Mouse (Mus musculus): ENCODE results near the gene Gjb5. TPM values are rescaled to one million over a fixed set of nuclear protein-coding genes. Genes with fewer than 3 reads are reported as not detected.

Gjb5 gene
- polyA plus RNA-seq (2015; fragmentation: Nextera tagmentation; extraction: Ambion mirVana), result 0.06 and 0.19 TPM in 2 replicates

- Histone ChIP-seq H3K4me2 (no peak within 1 kb of the TSS), H3K36me3 (no peaks in the 10 kb centered on the region), H3K27me3 (no peaks in the 10 kb centered on the region), H3K27ac (no peak within 1 kb of the TSS), H3K4me3 (replicated peaks) (no peak within 1 kb of the TSS), H3K9ac (no peak within 1 kb of the TSS), H3K4me1 (replicated peaks) (no peaks in the 10 kb centered on the region), H3K9me3 (replicated peaks) (no peaks in the 10 kb centered on the region)
- no peak for ATAC-seq (ENCODE audit: low read depth)
- WGBS (ENCODE audit: insufficient replicate concordance), result 18% methylated on average over 5 of the region's 5 CpGs
- no peak for DNase-seq
Observed at GRCm38 (mm10) chr4:127358018-127358417, at the start of gene Gjb5. Gene Gjb5, minus strand, starts transcription at chr4:127358181.

- ATAC-seq (ENCODE audit: low read depth) (no peak), DNase-seq (no peak)
- H3K27ac ChIP-seq, result no peak overlapping the region
- H3K27me3 ChIP-seq, result no peaks in the 10 kb centered on the region
- no peak overlapping the region for H3K4me2 ChIP-seq
- no peak overlapping the region for H3K4me3 ChIP-seq (replicated peaks)
- H3K4me1 ChIP-seq (replicated peaks), result no peaks in the 10 kb centered on the region
- H3K9ac ChIP-seq, result no peak overlapping the region
- 0 out of 2 replicates have a peak, but pooled peaks cover 2% of the 10 kb centered on the region for H3K9me3 ChIP-seq (replicated peaks)
- WGBS (ENCODE audit: insufficient replicate concordance), result 56% methylated on average over 3 of the region's 3 CpGs
- no peaks in the 10 kb centered on the region for H3K36me3 ChIP-seq
Observed at GRCm38 (mm10) chr4:127402614-127403013, 44.6 kb upstream of the Gjb5 start.

- Histone ChIP-seq H3K4me3 (replicated peaks) (no peak overlapping the region), H3K36me3 (no peaks in the 10 kb centered on the region), H3K9me3 (replicated peaks) (0 out of 2 replicates have a peak, but pooled peaks cover 2% of the 10 kb centered on the region), H3K27ac (no peak overlapping the region), H3K9ac (no peak overlapping the region), H3K4me1 (replicated peaks) (no peaks in the 10 kb centered on the region), H3K27me3 (no peaks in the 10 kb centered on the region), H3K4me2 (no peak overlapping the region)
- no peak for DNase-seq
- 66% methylated on average over 4 of the region's 4 CpGs for WGBS (ENCODE audit: insufficient replicate concordance)
- no peak for ATAC-seq (ENCODE audit: low read depth)
Observed at GRCm38 (mm10) chr4:127402166-127402565, 44.2 kb upstream of the Gjb5 start.

GRCm38 (mm10) chr4:127400165-127401145, 42.5 kb upstream of the Gjb5 start:
- Histone ChIP-seq H3K4me2 (no peak overlapping the region), H3K9me3 (replicated peaks) (no peaks in the 10 kb centered on the region), H3K27ac (no peak overlapping the region), H3K4me3 (replicated peaks) (no peak overlapping the region), H3K36me3 (no peaks in the 10 kb centered on the region), H3K9ac (no peak overlapping the region), H3K27me3 (no peaks in the 10 kb centered on the region), H3K4me1 (replicated peaks) (no peaks in the 10 kb centered on the region)
- WGBS (ENCODE audit: insufficient replicate concordance), result 32% methylated on average over 11 of the region's 11 CpGs
- ATAC-seq (ENCODE audit: low read depth), result no peak
- DNase-seq, result no peak

GRCm38 (mm10) chr4:127395591-127395990, 37.6 kb upstream of the Gjb5 start:
- DNase-seq (no peak), ATAC-seq (ENCODE audit: low read depth) (no peak)
- WGBS (ENCODE audit: insufficient replicate concordance), result 20% methylated on average over 4 of the region's 4 CpGs
- 0 out of 2 replicates have a peak, but pooled peaks cover 3% of the 10 kb centered on the region for H3K9me3 ChIP-seq (replicated peaks)
- no peak overlapping the region for H3K27ac ChIP-seq
- no peaks in the 10 kb centered on the region for H3K4me1 ChIP-seq (replicated peaks)
- no peak overlapping the region for H3K4me2 ChIP-seq
- no peaks in the 10 kb centered on the region for H3K27me3 ChIP-seq
- no peaks in the 10 kb centered on the region for H3K36me3 ChIP-seq
- H3K4me3 ChIP-seq (replicated peaks), result no peak overlapping the region
- no peak overlapping the region for H3K9ac ChIP-seq

GRCm38 (mm10) chr4:127389645-127390044, 31.7 kb upstream of the Gjb5 start:
- Histone ChIP-seq H3K4me3 (replicated peaks) (no peak overlapping the region), H3K4me1 (replicated peaks) (no peaks in the 10 kb centered on the region), H3K9me3 (replicated peaks) (0 out of 2 replicates have a peak, but pooled peaks cover 3% of the 10 kb centered on the region), H3K4me2 (no peak overlapping the region), H3K27me3 (no peaks in the 10 kb centered on the region), H3K27ac (no peak overlapping the region), H3K36me3 (no peaks in the 10 kb centered on the region), H3K9ac (no peak overlapping the region)
- ATAC-seq (ENCODE audit: low read depth) (no peak), DNase-seq (no peak)
- 71% methylated on average over 13 of the region's 13 CpGs for WGBS (ENCODE audit: insufficient replicate concordance)

- no peaks in the 10 kb centered on the region for H3K9me3 ChIP-seq (replicated peaks)
Observed at GRCm38 (mm10) chr4:127377344-127377743, 19.4 kb upstream of the Gjb5 start.

GRCm38 (mm10) chr4:127375541-127376177, 17.7 kb upstream of the Gjb5 start:
- no peaks in the 10 kb centered on the region for H3K36me3 ChIP-seq
- ATAC-seq (ENCODE audit: low read depth), result no peak
- H3K4me2 ChIP-seq, result no peak overlapping the region
- no peaks in the 10 kb centered on the region for H3K9me3 ChIP-seq (replicated peaks)
- no peak overlapping the region for H3K9ac ChIP-seq
- no peaks in the 10 kb centered on the region for H3K4me1 ChIP-seq (replicated peaks)
- H3K4me3 ChIP-seq (replicated peaks), result no peak overlapping the region
- 77% methylated on average over 17 of the region's 17 CpGs for WGBS (ENCODE audit: insufficient replicate concordance)
- no peak overlapping the region for H3K27ac ChIP-seq
- DNase-seq, result no peak
- no peaks in the 10 kb centered on the region for H3K27me3 ChIP-seq

More at GRCm38 (mm10) chr4:127377344-127377743, 19.4 kb upstream of the Gjb5 start:
- Histone ChIP-seq H3K27ac (no peak overlapping the region), H3K4me2 (no peak overlapping the region), H3K4me3 (replicated peaks) (no peak overlapping the region), H3K4me1 (replicated peaks) (no peaks in the 10 kb centered on the region), H3K27me3 (no peaks in the 10 kb centered on the region), H3K9ac (no peak overlapping the region), H3K36me3 (no peaks in the 10 kb centered on the region)
- WGBS (ENCODE audit: insufficient replicate concordance), result 27% methylated on average over 4 of the region's 4 CpGs
- ATAC-seq (ENCODE audit: low read depth) (no peak), DNase-seq (no peak)

- H3K9me3 ChIP-seq (replicated peaks), result no peaks in the 10 kb centered on the region
- H3K4me1 ChIP-seq (replicated peaks), result no peaks in the 10 kb centered on the region
- no peak overlapping the region for H3K9ac ChIP-seq
- no peak overlapping the region for H3K27ac ChIP-seq
- WGBS (ENCODE audit: insufficient replicate concordance), result 60% methylated on average over 4 of the region's 4 CpGs
- ATAC-seq (ENCODE audit: low read depth), result no peak
- no peaks in the 10 kb centered on the region for H3K27me3 ChIP-seq
- H3K36me3 ChIP-seq, result no peaks in the 10 kb centered on the region
- H3K4me2 ChIP-seq, result no peak overlapping the region
- H3K4me3 ChIP-seq (replicated peaks), result no peak overlapping the region
- no peak for DNase-seq
Observed at GRCm38 (mm10) chr4:127374645-127375044, 16.7 kb upstream of the Gjb5 start.

- Histone ChIP-seq H3K4me1 (replicated peaks) (no peaks in the 10 kb centered on the region), H3K4me3 (replicated peaks) (no peak overlapping the region), H3K4me2 (no peak overlapping the region), H3K36me3 (no peaks in the 10 kb centered on the region), H3K27ac (no peak overlapping the region), H3K9ac (no peak overlapping the region), H3K9me3 (replicated peaks) (no peaks in the 10 kb centered on the region), H3K27me3 (no peaks in the 10 kb centered on the region)
- ATAC-seq (ENCODE audit: low read depth), result no peak
- no peak for DNase-seq
- WGBS (ENCODE audit: insufficient replicate concordance), result 59% methylated on average over 8 of the region's 8 CpGs
Observed at GRCm38 (mm10) chr4:127373491-127373890, 15.5 kb upstream of the Gjb5 start.

GRCm38 (mm10) chr4:127371546-127371945, 13.6 kb upstream of the Gjb5 start:
- Histone ChIP-seq H3K27me3 (no peaks in the 10 kb centered on the region), H3K9me3 (replicated peaks) (no peaks in the 10 kb centered on the region), H3K4me1 (replicated peaks) (no peaks in the 10 kb centered on the region), H3K4me2 (no peak overlapping the region), H3K27ac (no peak overlapping the region), H3K36me3 (no peaks in the 10 kb centered on the region), H3K9ac (no peak overlapping the region), H3K4me3 (replicated peaks) (no peak overlapping the region)
- no peak for ATAC-seq (ENCODE audit: low read depth)
- no peak for DNase-seq
- WGBS (ENCODE audit: insufficient replicate concordance), result 53% methylated on average over 5 of the region's 5 CpGs
